Mouse (Mus musculus) neural tube, embryonic 11.5 days (tissue): ENCODE measurements at regions not wholly inside any gene's neighbourhood (a gene's known extent, or its start where the extent isn't known, plus 50 kb on each side); places are given as distances from the start of the nearest gene placed in this dataset.
A peak's percentile ranks its signal among the peaks of the same experiment; 100 is the strongest.

ENCODE experiments used
- ATAC-seq: fragments of 200-750 bp; cut with Nextera tagmentation; 2 replicates; pipeline ENCODE4 v1.8.0; 2017; ENCODE audit warnings: moderate number of reproducible peaks, mild to moderate bottlenecking, moderate TSS enrichment, moderate library complexity; ENCODE audit not compliant: insufficient read depth, low FRiP score, low TSS enrichment
- DNase-seq: peaks from one replicate; pipeline ENCODE4 v3.0.0-alpha.2; 2015; ENCODE audit warnings: low spot score
- H3K27ac ChIP-seq: fragments of 300-500 bp; sonication (generic); 2 replicates; pipeline ENCODE4 v1.5.1; 2014; ENCODE audit warnings: low read depth, mild to moderate bottlenecking, low read length
- H3K27me3 ChIP-seq: fragments of 300-500 bp; sonication (generic); 2 replicates; pipeline ENCODE4 v1.6.1; 2014; ENCODE audit warnings: mild to moderate bottlenecking, low read length, mixed read lengths; ENCODE audit not compliant: control insufficient read depth, insufficient read depth
- H3K36me3 ChIP-seq: fragments of 300-500 bp; sonication (generic); 2 replicates; pipeline ENCODE4 v1.6.1; 2014; ENCODE audit warnings: mild to moderate bottlenecking, low read length, moderate library complexity, mixed read lengths; ENCODE audit not compliant: control insufficient read depth, insufficient read depth
- H3K4me1 ChIP-seq: fragments of 300-500 bp; sonication (generic); 2 replicates; pipeline ENCODE4 v1.6.1; 2014; ENCODE audit warnings: low read length, mixed read lengths; ENCODE audit not compliant: control insufficient read depth, insufficient read depth
- H3K4me2 ChIP-seq: fragments of 300-500 bp; sonication (generic); 2 replicates; pipeline ENCODE4 v1.6.1; 2014; ENCODE audit warnings: low read depth, mild to moderate bottlenecking, moderate library complexity
- H3K4me3 ChIP-seq: fragments of 300-500 bp; sonication (generic); 2 replicates; pipeline ENCODE4 v1.5.1; 2014; ENCODE audit warnings: low read depth, low read length
- H3K9ac ChIP-seq: fragments of 300-500 bp; sonication (generic); 2 replicates; pipeline ENCODE4 v1.6.1; 2014; ENCODE audit warnings: mild to moderate bottlenecking, low read length
- H3K9me3 ChIP-seq: fragments of 300-500 bp; sonication (generic); 2 replicates; pipeline ENCODE4 v1.6.1; 2016; ENCODE audit warnings: low read length; ENCODE audit not compliant: control insufficient read depth
- WGBS: fragments of 180-500 bp; shearing (Covaris S2); extraction: QIAGEN DNeasy Blood & Tissue Kit; methylation state at CpG from one replicate; pipeline ENCODE4 v1.1.7; 2014; 5-methylcytosine and 5-hydroxymethylcytosine counted together

- Histone ChIP-seq H3K27ac (no peak overlapping the region), H3K4me3 (no peak overlapping the region), H3K9me3 (no peaks in the 10 kb centered on the region), H3K4me1 (no peaks in the 10 kb centered on the region), H3K4me2 (no peak overlapping the region), H3K27me3 (no peaks in the 10 kb centered on the region), H3K9ac (no peak overlapping the region), H3K36me3 (no peaks in the 10 kb centered on the region)
- DNase-seq = peak; percentile 59
- 5% methylated on average over 2 of the region's 2 CpGs for WGBS
- peak; percentile 77; the same call in 1 of the 2 replicates for ATAC-seq
Measured at GRCm38 (mm10) chr16:49278478-49278877, 221.2 kb downstream of the Myh15 start.

- no peak for DNase-seq
- no peaks in the 10 kb centered on the region for H3K27me3 ChIP-seq
- H3K9ac ChIP-seq = no peak overlapping the region
- H3K36me3 ChIP-seq = no peaks in the 10 kb centered on the region
- H3K4me3 ChIP-seq = no peak overlapping the region
- no peak overlapping the region for H3K4me2 ChIP-seq
- no peaks in the 10 kb centered on the region for H3K9me3 ChIP-seq
- H3K27ac ChIP-seq = no peak overlapping the region
- ATAC-seq = no peak
- no peaks in the 10 kb centered on the region for H3K4me1 ChIP-seq
- 92% methylated on average over 4 of the region's 4 CpGs for WGBS
Measured at GRCm38 (mm10) chr16:49288096-49288714, 230.9 kb downstream of the Myh15 start.

GRCm38 (mm10) chr16:49289200-49290079 is 232.2 kb downstream of the Myh15 start:
- DNase-seq = no peak
- Histone ChIP-seq H3K9me3 (no peaks in the 10 kb centered on the region), H3K9ac (no peak overlapping the region), H3K27ac (no peak overlapping the region), H3K4me3 (no peak overlapping the region), H3K4me1 (no peaks in the 10 kb centered on the region), H3K4me2 (no peak overlapping the region), H3K27me3 (no peaks in the 10 kb centered on the region), H3K36me3 (no peaks in the 10 kb centered on the region)
- no peak for ATAC-seq
- 70% methylated on average over 10 of the region's 10 CpGs for WGBS

- no peak overlapping the region for H3K4me2 ChIP-seq
- WGBS = 80% methylated on average over 6 of the region's 6 CpGs
- no peaks in the 10 kb centered on the region for H3K9me3 ChIP-seq
- no peaks in the 10 kb centered on the region for H3K4me1 ChIP-seq
- no peak overlapping the region for H3K27ac ChIP-seq
- DNase-seq (no peak), ATAC-seq (no peak)
- no peak overlapping the region for H3K4me3 ChIP-seq
- H3K36me3 ChIP-seq = no peaks in the 10 kb centered on the region
- H3K27me3 ChIP-seq = no peaks in the 10 kb centered on the region
- H3K9ac ChIP-seq = no peak overlapping the region
Measured at GRCm38 (mm10) chr16:49303612-49304307, 246.5 kb downstream of the Myh15 start.

- no peak overlapping the region for H3K4me2 ChIP-seq
- H3K4me1 ChIP-seq = no peaks in the 10 kb centered on the region
- DNase-seq = no peak
- WGBS = 79% methylated on average over 2 of the region's 2 CpGs
- no peak overlapping the region for H3K4me3 ChIP-seq
- H3K9me3 ChIP-seq = no peaks in the 10 kb centered on the region
- no peaks in the 10 kb centered on the region for H3K27me3 ChIP-seq
- no peak overlapping the region for H3K9ac ChIP-seq
- no peak for ATAC-seq
- H3K36me3 ChIP-seq = no peaks in the 10 kb centered on the region
- H3K27ac ChIP-seq = no peak overlapping the region
Measured at GRCm38 (mm10) chr16:49304354-49304753, 247.1 kb downstream of the Myh15 start.

- H3K27ac ChIP-seq = no peak overlapping the region
- no peak overlapping the region for H3K4me2 ChIP-seq
- DNase-seq = no peak
Measured at GRCm38 (mm10) chr16:49317061-49317460, 259.8 kb downstream of the Myh15 start.

GRCm38 (mm10) chr16:49319047-49319678 is 261.9 kb downstream of the Myh15 start:
- DNase-seq = no peak

More at GRCm38 (mm10) chr16:49317061-49317460, 259.8 kb downstream of the Myh15 start:
- Histone ChIP-seq H3K9ac (no peak overlapping the region), H3K27me3 (no peaks in the 10 kb centered on the region), H3K9me3 (no peaks in the 10 kb centered on the region), H3K4me3 (no peak overlapping the region), H3K4me1 (no peaks in the 10 kb centered on the region), H3K36me3 (no peaks in the 10 kb centered on the region)
- 82% methylated on average over 2 of the region's 2 CpGs for WGBS
- no peak for ATAC-seq

GRCm38 (mm10) chr16:49319774-49320173 is 262.5 kb downstream of the Myh15 start:
- WGBS = 83% methylated on average over 5 of the region's 5 CpGs

More at GRCm38 (mm10) chr16:49319047-49319678, 261.9 kb downstream of the Myh15 start:
- Histone ChIP-seq H3K9me3 (no peaks in the 10 kb centered on the region), H3K4me1 (no peaks in the 10 kb centered on the region), H3K27ac (no peak overlapping the region), H3K4me2 (no peak overlapping the region), H3K36me3 (no peaks in the 10 kb centered on the region), H3K4me3 (no peak overlapping the region), H3K9ac (no peak overlapping the region), H3K27me3 (no peaks in the 10 kb centered on the region)
- 70% methylated on average over 4 of the region's 4 CpGs for WGBS
- ATAC-seq = no peak

More at GRCm38 (mm10) chr16:49319774-49320173, 262.5 kb downstream of the Myh15 start:
- Histone ChIP-seq H3K4me1 (no peaks in the 10 kb centered on the region), H3K4me3 (no peak overlapping the region), H3K4me2 (no peak overlapping the region), H3K36me3 (no peaks in the 10 kb centered on the region), H3K9ac (no peak overlapping the region), H3K27me3 (no peaks in the 10 kb centered on the region), H3K27ac (no peak overlapping the region), H3K9me3 (no peaks in the 10 kb centered on the region)
- no peak for DNase-seq
- no peak for ATAC-seq
